ENCODE assay signal across 23 mouse cellular contexts in the genomic region with DNA sequence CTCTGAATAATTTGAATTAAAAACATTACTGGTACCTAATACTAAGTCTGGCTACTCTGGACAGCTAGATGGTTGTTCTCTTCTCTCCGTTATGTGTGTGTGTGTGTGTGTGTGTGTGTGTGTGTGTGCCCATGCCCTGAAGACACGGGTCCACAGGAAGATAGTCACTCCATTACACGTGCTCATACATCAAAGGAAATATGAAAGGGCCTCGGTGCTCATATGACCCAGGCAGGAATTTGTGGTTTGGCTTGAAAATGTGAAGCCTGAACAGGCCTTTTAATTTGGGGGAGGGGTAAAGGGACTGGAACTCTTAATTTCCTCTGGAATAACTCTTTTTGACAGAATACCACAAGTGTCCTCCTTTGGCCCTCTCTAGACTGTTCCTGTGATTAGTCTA.
A peak's percentile ranks its signal among the peaks of the same experiment; 100 is the strongest.
DNase-seq lines count a peak whose midpoint lies in the region; ATAC-seq and TF ChIP-seq lines count a peak whose summit lies in the region.
"Had no signal": no experiment of that assay in that cellular context is flagged by ENCODE, and none has a peak within 500 bp of the region (broad histone marks: within the 10 kb centered on the region; RNA-seq: fewer than 3 reads in every experiment).

No protein-coding gene starts in this region.

- H3K4me3 ChIP-seq in kidney, adult 2 months (ENCODE audit: insufficient read depth, low read depth, low read length): no peak overlapping the region
- no peak overlapping the region for H3K4me3 ChIP-seq in kidney, embryonic 14.5 days (ENCODE audit: low read length)
- H3K4me3 ChIP-seq in kidney, embryonic 15.5 days (replicated peaks): no peak overlapping the region
- no peak overlapping the region for H3K4me3 ChIP-seq in embryonic facial prominence, embryonic 13.5 days
- H3K4me3 ChIP-seq: embryonic facial prominence, embryonic 12.5 days; erythroblast, embryonic 14.5 days; forebrain, embryonic 10.5 days; gastrocnemius, adult 2 months; heart, embryonic 12.5 days; hindbrain, embryonic 10.5 days had no signal

- H3K27me3 ChIP-seq in kidney, adult 2 months (replicated peaks; ENCODE audit: control insufficient read depth, insufficient read depth, low read length): no peaks in the 10 kb centered on the region
- H3K27me3 ChIP-seq in kidney, embryonic 14.5 days (ENCODE audit: control insufficient read depth, insufficient read depth, low read length): no peaks in the 10 kb centered on the region
- H3K27me3 ChIP-seq in kidney, embryonic 15.5 days: no peaks in the 10 kb centered on the region
- no peaks in the 10 kb centered on the region for H3K27me3 ChIP-seq in embryonic facial prominence, embryonic 13.5 days
- H3K27me3 ChIP-seq: embryonic facial prominence, embryonic 12.5 days; heart, embryonic 12.5 days; Patski had no signal

- H3K4me1 ChIP-seq in kidney, adult 2 months (ENCODE audit: control insufficient read depth, insufficient read depth, low read length): no peaks in the 10 kb centered on the region
- no peaks in the 10 kb centered on the region; the same call in 1 of the 2 replicates for H3K4me1 ChIP-seq in kidney, embryonic 14.5 days (ENCODE audit: control insufficient read depth, insufficient read depth, low read length)
- H3K4me1 ChIP-seq in kidney, embryonic 15.5 days: no peaks in the 10 kb centered on the region
- H3K4me1 ChIP-seq in embryonic facial prominence, embryonic 13.5 days: peaks cover 36% of the 10 kb centered on the region
- H3K4me1 ChIP-seq: forebrain, embryonic 10.5 days; heart, embryonic 12.5 days; hindbrain, embryonic 10.5 days had no signal

- no peak overlapping the region for H3K4me2 ChIP-seq in kidney, embryonic 14.5 days (replicated peaks; ENCODE audit: low read depth, low read length)
- H3K4me2 ChIP-seq in kidney, embryonic 15.5 days: no peak overlapping the region
- no peak overlapping the region for H3K4me2 ChIP-seq in embryonic facial prominence, embryonic 13.5 days
- H3K4me2 ChIP-seq: embryonic facial prominence, embryonic 12.5 days; heart, embryonic 12.5 days; hindbrain, embryonic 14.5 days had no signal

- no peaks in the 10 kb centered on the region for H3K9me3 ChIP-seq in kidney, embryonic 14.5 days (ENCODE audit: control insufficient read depth, low read length)
- no peaks in the 10 kb centered on the region for H3K9me3 ChIP-seq in kidney, embryonic 15.5 days (replicated peaks)
- H3K9me3 ChIP-seq in embryonic facial prominence, embryonic 13.5 days: no peaks in the 10 kb centered on the region
- H3K9me3 ChIP-seq: embryonic facial prominence, embryonic 12.5 days; forebrain, embryonic 10.5 days; heart, embryonic 12.5 days; hindbrain, embryonic 10.5 days had no signal

- H3K27ac ChIP-seq in kidney, adult 2 months (ENCODE audit: insufficient read depth, low read depth, low read length): no peak overlapping the region
- no peak overlapping the region for H3K27ac ChIP-seq in kidney, embryonic 14.5 days (ENCODE audit: low read depth, low read length)
- no peak overlapping the region for H3K27ac ChIP-seq in kidney, embryonic 15.5 days
- no peak overlapping the region for H3K27ac ChIP-seq in embryonic facial prominence, embryonic 13.5 days
- H3K27ac ChIP-seq: forebrain, embryonic 10.5 days; gastrocnemius, adult 2 months; hindbrain, embryonic 10.5 days; hindbrain, embryonic 14.5 days had no signal

- DNase-seq in kidney, adult 2 months: peak; percentile 24
- DNase-seq in kidney, postnatal 14 days: peak; percentile 27
- no peak for DNase-seq in right cerebral cortex, postnatal 10 days (ENCODE audit: low spot score in 2 of 2)
- DNase-seq: adrenal gland, adult 8-10 months; adrenal gland, postnatal 36 days; cerebellum, adult 2 months; cerebellum, postnatal 10 days; gastrocnemius, adult 2 months; gastrocnemius, postnatal 25 days had no signal

- no peak for ATAC-seq in kidney, embryonic 14.5 days (ENCODE audit: low FRiP score, low TSS enrichment)
- no peak for ATAC-seq in kidney, embryonic 15.5 days (replicated peaks; ENCODE audit: low FRiP score)
- peak; percentile 52; the same call in 1 of the 2 replicates for ATAC-seq in embryonic facial prominence, embryonic 13.5 days (ENCODE audit: insufficient number of reproducible peaks, insufficient read depth, low FRiP score, low TSS enrichment, low read depth)
- no peak for ATAC-seq in erythroblast, adult 5-6 weeks (replicated peaks; ENCODE audit: low FRiP score, poor library complexity, severe bottlenecking)
- ATAC-seq: activated CD4-positive, CD25-positive, alpha-beta regulatory T cell, adult 4 months; CD4-positive, CD25-positive, alpha-beta regulatory T cell, adult 4 months; forebrain, embryonic 14.5 days; Patski had no signal

- WGBS in kidney, adult 2 months: 54% methylated on average over 4 of the region's 4 CpGs
- 61% methylated on average over 4 of the region's 4 CpGs for WGBS in kidney, embryonic 14.5 days
- WGBS in kidney, embryonic 15.5 days: 58% methylated on average over 4 of the region's 4 CpGs
- 25% methylated on average over 4 of the region's 4 CpGs for WGBS in embryonic facial prominence, embryonic 13.5 days

- no peaks in the 10 kb centered on the region for H3K36me3 ChIP-seq in kidney, adult 2 months (ENCODE audit: control insufficient read depth, insufficient read depth, low read length)
- no peaks in the 10 kb centered on the region for H3K36me3 ChIP-seq in kidney, embryonic 14.5 days (ENCODE audit: control insufficient read depth, insufficient read depth, low read length)
- no peaks in the 10 kb centered on the region for H3K36me3 ChIP-seq in kidney, embryonic 15.5 days
- no peaks in the 10 kb centered on the region for H3K36me3 ChIP-seq in embryonic facial prominence, embryonic 13.5 days
- H3K36me3 ChIP-seq: embryonic facial prominence, embryonic 12.5 days; forebrain, embryonic 10.5 days; heart, embryonic 12.5 days; hindbrain, embryonic 10.5 days had no signal

- no peak for TF ChIP-seq CTCF in kidney, adult 2 months (conservative IDR thresholded peaks at IDR 0.05; ENCODE audit: insufficient read depth, insufficient read length, low read depth, low read length)

- H3K9ac ChIP-seq in kidney, embryonic 14.5 days (ENCODE audit: low read depth, low read length): no peak overlapping the region
- H3K9ac ChIP-seq in kidney, embryonic 15.5 days: no peak overlapping the region
- no peak overlapping the region for H3K9ac ChIP-seq in embryonic facial prominence, embryonic 13.5 days
- H3K9ac ChIP-seq: embryonic facial prominence, embryonic 12.5 days; heart, embryonic 12.5 days; hindbrain, embryonic 14.5 days had no signal

- TF ChIP-seq POLR2A in kidney, adult 2 months (IDR thresholded peaks at IDR 0.05; ENCODE audit: low read depth, low read length): no peak

Comparison
In these comparisons a context has a peak if more than half of its experiments do, and no peak if none do; other contexts are left out.
1. DNase-seq: peak in kidney, adult 2 months (single experiment) and kidney, postnatal 14 days (single experiment); none in right cerebral cortex, postnatal 10 days (0 of 2).